Mouse (Mus musculus) embryonic stem cell, embryonic (primary cell): Measurements from ENCODE around the gene 1700001P01Rik.

ENCODE experiments used
- CTCF ChIA-PET, 4 experiments: fragments of 300-600 bp in 2 of 4; fragments of 350-600 bp in 2 of 4; sonication (Branson Sonifier 250); formaldehyde crosslinking; loops; one replicate each; lab custom pipeline; 2022; ENCODE audit warnings: inconsistent platforms in 2 of 4; lab: Charles Lee
- POLR2A ChIA-PET, 4 experiments: fragments of 300-600 bp in 2 of 4; fragments of 350-600 bp in 2 of 4; sonication (Branson Sonifier 250); formaldehyde crosslinking; loops; one replicate each; lab custom pipeline; 2022; ENCODE audit warnings: antibody characterized with exemption in 4 of 4, inconsistent platforms in 1 of 4; lab: Charles Lee

Gene 1700001P01Rik

GRCm38 (mm10) chr11:97815736-97816135 lies 40.0 kb upstream of the 1700001P01Rik start:
- ChIA-PET CTCF (interaction anchor here in 2 of 4 experiments (0.5 to 3.5 kb wide), 4 partner anchors 12 to 542 kb away, joined by 3 to 15 read pairs (median 4); partner anchors contain the start of genes B230217C12Rik (in 1 of the 2) and Stard3 (in 1 of the 2)), POLR2A (interaction anchor here in 3 of 4 experiments (0.6 to 27.6 kb wide), 14 partner anchors 10 to 238 kb away, joined by 3 to 667 read pairs (median 30); partner anchors contain the start of genes 1700001P01Rik (in 2 of the 3), B230217C12Rik (in 2 of the 3), Lasp1 (in 2 of the 3) and Rpl23 (in 2 of the 3))

GRCm38 (mm10) chr11:97813746-97814515 lies 38.2 kb upstream of the 1700001P01Rik start:
- ChIA-PET CTCF (interaction anchor here (0.6 to 1.8 kb wide), 10 partner anchors 12 to 944 kb away, joined by 3 to 7 read pairs (median 4); partner anchors contain the start of gene B230217C12Rik (in 2 of the 4)), POLR2A (interaction anchor here in 3 of 4 experiments (0.5 to 27.6 kb wide), 26 partner anchors 9 to 773 kb away, joined by 3 to 667 read pairs (median 5); partner anchors contain the start of genes B230217C12Rik (in 3 of the 3), 1700001P01Rik (in 2 of the 3), Lasp1 (in 2 of the 3) and Rpl23 (in 2 of the 3))

GRCm38 (mm10) chr11:97813085-97813484 lies 37.4 kb upstream of the 1700001P01Rik start:
- ChIA-PET CTCF (interaction anchor here (0.5 to 1.9 kb wide), 13 partner anchors 11 to 1012 kb away, joined by 3 to 7 read pairs (median 3); partner anchors contain the start of genes B230217C12Rik (in 1 of the 4) and Lasp1 (in 1 of the 4)), POLR2A (interaction anchor here (0.5 to 27.6 kb wide), 27 partner anchors 8 to 412 kb away, joined by 3 to 667 read pairs (median 4); partner anchors contain the start of genes B230217C12Rik (in 3 of the 4), 1700001P01Rik (in 2 of the 4), Lasp1 (in 2 of the 4) and Rpl23 (in 2 of the 4))

- POLR2A ChIA-PET = interaction anchor here (0.6 to 27.6 kb wide), 29 partner anchors 2 to 411 kb away, joined by 3 to 667 read pairs (median 4); partner anchors contain the start of genes B230217C12Rik (in 3 of the 4), Rpl23 (in 3 of the 4), 1700001P01Rik (in 2 of the 4) and Lasp1 (in 2 of the 4)
Observed at GRCm38 (mm10) chr11:97812491-97812921, 36.8 kb upstream of the 1700001P01Rik start.

GRCm38 (mm10) chr11:97811569-97812362 lies 36.0 kb upstream of the 1700001P01Rik start:
- POLR2A ChIA-PET = interaction anchor here in 3 of 4 experiments (0.6 to 27.6 kb wide), 30 partner anchors 3 to 955 kb away, joined by 3 to 667 read pairs (median 4); partner anchors contain the start of genes Rpl23 (in 3 of the 3), 1700001P01Rik (in 2 of the 3), B230217C12Rik (in 2 of the 3) and Lasp1 (in 2 of the 3)

More at GRCm38 (mm10) chr11:97812491-97812921, 36.8 kb upstream of the 1700001P01Rik start:
- CTCF ChIA-PET = interaction anchor here (0.5 to 2.0 kb wide), 11 partner anchors 11 to 1012 kb away, joined by 3 to 7 read pairs (median 4); partner anchors contain the start of genes B230217C12Rik (in 1 of the 4) and Lasp1 (in 1 of the 4)

GRCm38 (mm10) chr11:97810970-97811369 lies 35.3 kb upstream of the 1700001P01Rik start:
- CTCF ChIA-PET = interaction anchor here in 3 of 4 experiments (0.6 to 4.2 kb wide), 5 partner anchors 9 to 1396 kb away, joined by 3 to 13 read pairs (median 7); partner anchors contain the start of gene Lasp1 (in 1 of the 3)
- POLR2A ChIA-PET = interaction anchor here in 3 of 4 experiments (0.7 to 27.6 kb wide), 20 partner anchors 4 to 907 kb away, joined by 3 to 667 read pairs (median 8); partner anchors contain the start of genes 1700001P01Rik (in 2 of the 3), Fbxo47 (in 2 of the 3), Lasp1 (in 2 of the 3) and Rpl23 (in 2 of the 3)

More at GRCm38 (mm10) chr11:97811569-97812362, 36.0 kb upstream of the 1700001P01Rik start:
- CTCF ChIA-PET = interaction anchor here (0.5 to 4.2 kb wide), 7 partner anchors 10 to 264 kb away, joined by 3 to 13 read pairs (median 4); partner anchors contain the start of gene Lasp1 (in 2 of the 4)

GRCm38 (mm10) chr11:97810356-97810755 lies 34.6 kb upstream of the 1700001P01Rik start:
- CTCF ChIA-PET = interaction anchor here in 3 of 4 experiments (0.6 to 4.2 kb wide), 3 partner anchors 8 to 1395 kb away, joined by 7 to 13 read pairs (median 13); partner anchors contain the start of gene Lasp1 (in 1 of the 3)

GRCm38 (mm10) chr11:97809235-97810121 lies 33.8 kb upstream of the 1700001P01Rik start:
- ChIA-PET POLR2A (interaction anchor here (0.5 to 27.6 kb wide), 31 partner anchors 5 to 1692 kb away, joined by 3 to 667 read pairs (median 5); partner anchors contain the start of genes Lasp1 (in 3 of the 4), 1700001P01Rik (in 2 of the 4), B230217C12Rik (in 2 of the 4) and Cwc25 (in 2 of the 4)), CTCF (interaction anchor here in 1 of 4 experiments (1.1 to 4.2 kb wide), 3 partner anchors 8 to 90 kb away, joined by 3 to 13 read pairs (median 4); partner anchors contain the start of gene Lasp1)

More at GRCm38 (mm10) chr11:97810356-97810755, 34.6 kb upstream of the 1700001P01Rik start:
- POLR2A ChIA-PET = interaction anchor here in 3 of 4 experiments (0.5 to 27.6 kb wide), 19 partner anchors 4 to 1692 kb away, joined by 3 to 667 read pairs (median 8); partner anchors contain the start of genes 1700001P01Rik (in 2 of the 3), Fbxo47 (in 2 of the 3), Lasp1 (in 2 of the 3) and Rpl23 (in 2 of the 3)

GRCm38 (mm10) chr11:97808621-97809234 lies 33.0 kb upstream of the 1700001P01Rik start:
- ChIA-PET CTCF (interaction anchor here in 2 of 4 experiments (0.7 to 4.2 kb wide), 4 partner anchors 9 to 166 kb away, joined by 3 to 13 read pairs (median 4); partner anchors contain the start of gene Lasp1 (in 1 of the 2)), POLR2A (interaction anchor here (0.6 to 27.6 kb wide), 29 partner anchors 4 to 494 kb away, joined by 3 to 667 read pairs (median 5); partner anchors contain the start of genes Lasp1 (in 3 of the 4), Rpl23 (in 3 of the 4), 1700001P01Rik (in 2 of the 4) and B230217C12Rik (in 2 of the 4))

GRCm38 (mm10) chr11:97808093-97808492 lies 32.4 kb upstream of the 1700001P01Rik start:
- CTCF ChIA-PET = interaction anchor here in 3 of 4 experiments (0.6 to 4.2 kb wide), 10 partner anchors 8 to 456 kb away, joined by 3 to 13 read pairs (median 3); partner anchors contain the start of genes B230217C12Rik (in 1 of the 3), Gpr179 (in 1 of the 3) and Lasp1 (in 1 of the 3)
- POLR2A ChIA-PET = interaction anchor here (0.7 to 27.6 kb wide), 37 partner anchors 4 to 1016 kb away, joined by 3 to 667 read pairs (median 4); partner anchors contain the start of genes B230217C12Rik (in 3 of the 4), Lasp1 (in 3 of the 4), Rpl23 (in 3 of the 4) and 1700001P01Rik (in 2 of the 4)

GRCm38 (mm10) chr11:97807626-97808025 lies 31.9 kb upstream of the 1700001P01Rik start:
- CTCF ChIA-PET = interaction anchor here (0.6 to 4.2 kb wide), 10 partner anchors 8 to 537 kb away, joined by 3 to 13 read pairs (median 3); partner anchors contain the start of genes Lasp1 (in 2 of the 4), B230217C12Rik (in 1 of the 4) and Gpr179 (in 1 of the 4)

GRCm38 (mm10) chr11:97806613-97806964 lies 30.9 kb upstream of the 1700001P01Rik start:
- ChIA-PET POLR2A (interaction anchor here (0.7 to 27.6 kb wide), 42 partner anchors 7 to 396 kb away, joined by 3 to 667 read pairs (median 4); partner anchors contain the start of genes Rpl23 (in 4 of the 4), B230217C12Rik (in 3 of the 4), 1700001P01Rik (in 2 of the 4) and Fbxo47 (in 2 of the 4)), CTCF (interaction anchor here in 3 of 4 experiments (0.5 to 1.9 kb wide), 9 partner anchors 9 to 1802 kb away, joined by 3 to 5 read pairs (median 4); partner anchors contain the start of gene B230217C12Rik (in 1 of the 3))

More at GRCm38 (mm10) chr11:97807626-97808025, 31.9 kb upstream of the 1700001P01Rik start:
- POLR2A ChIA-PET = interaction anchor here (0.5 to 27.6 kb wide), 33 partner anchors 3 to 1015 kb away, joined by 3 to 667 read pairs (median 4); partner anchors contain the start of genes B230217C12Rik (in 3 of the 4), Lasp1 (in 3 of the 4), Rpl23 (in 3 of the 4) and 1700001P01Rik (in 2 of the 4)
